Mouse (Mus musculus) layer of hippocampus, adult 9-10 months (tissue): ENCODE data around the gene Prtn3.

ENCODE experiments used
- DNase-seq: peaks from one replicate; pipeline ENCODE4 v3.0.0; 2022; ENCODE audit warnings: low spot score

Gene Prtn3

DNA sequence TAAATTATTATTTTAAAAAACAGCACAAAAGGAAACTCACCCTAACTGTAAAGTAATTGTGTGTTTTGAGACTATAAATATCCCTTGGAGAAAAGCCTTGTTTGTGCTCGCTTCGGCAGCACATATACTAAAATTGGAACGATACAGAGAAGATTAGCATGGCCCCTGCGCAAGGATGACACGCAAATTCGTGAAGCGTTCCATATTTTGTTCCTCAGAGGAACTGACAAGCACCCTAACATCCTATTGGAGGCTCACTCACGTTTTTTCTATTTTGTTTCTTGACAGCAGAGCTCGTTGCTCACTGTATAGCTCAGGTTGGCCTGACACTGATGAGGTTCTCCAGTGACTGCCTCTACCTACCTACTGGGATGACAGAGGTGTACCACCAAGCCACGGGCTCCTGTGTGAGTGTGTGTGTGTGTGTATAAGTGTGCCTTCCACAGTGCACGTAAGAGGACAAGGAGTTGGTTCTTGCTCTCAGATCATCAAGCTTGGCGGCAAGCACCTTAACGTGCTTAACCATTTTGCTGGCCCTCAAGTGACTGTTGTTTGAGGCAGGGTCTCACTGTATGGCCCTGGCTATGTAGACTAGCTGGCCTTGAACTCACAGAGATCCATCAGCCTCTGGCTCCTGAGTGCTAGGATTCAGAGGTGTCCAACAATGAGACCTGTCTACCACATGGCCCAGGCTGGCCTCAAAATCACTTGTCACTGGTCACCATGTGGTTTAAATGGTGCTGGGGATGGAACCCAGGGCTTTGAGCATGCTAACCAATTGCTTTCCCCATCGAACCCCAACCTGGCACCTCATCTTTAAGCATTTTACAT lies 35.0 kb downstream of the Prtn3 start:
- peak; percentile 79 for DNase-seq

DNA sequence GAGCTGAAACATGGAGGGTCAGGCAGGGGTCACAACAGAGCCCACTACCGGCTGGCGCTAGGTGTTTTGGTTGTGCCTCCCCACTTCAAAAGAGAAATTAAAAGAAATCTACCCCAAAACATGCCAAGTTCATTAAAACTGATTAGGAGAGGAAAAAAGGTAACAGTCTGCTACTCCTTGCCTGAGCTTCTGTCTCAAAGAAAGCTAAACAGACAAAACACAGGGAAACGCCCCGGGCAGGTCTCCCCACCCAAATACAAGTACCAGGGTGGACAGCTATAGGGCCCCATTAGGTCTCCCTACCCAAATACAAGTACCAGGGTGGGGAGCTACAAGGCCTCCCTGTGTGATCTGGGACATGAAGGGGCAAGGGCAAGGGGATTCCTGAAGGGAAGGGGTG lies 36.3 kb downstream of the Prtn3 start, which contains the start of gene Gm26602:
Gm26602 (plus strand) TSS at position 301 of the 400 bp plus-strand sequence.
- DNase-seq, result no peak

DNA sequence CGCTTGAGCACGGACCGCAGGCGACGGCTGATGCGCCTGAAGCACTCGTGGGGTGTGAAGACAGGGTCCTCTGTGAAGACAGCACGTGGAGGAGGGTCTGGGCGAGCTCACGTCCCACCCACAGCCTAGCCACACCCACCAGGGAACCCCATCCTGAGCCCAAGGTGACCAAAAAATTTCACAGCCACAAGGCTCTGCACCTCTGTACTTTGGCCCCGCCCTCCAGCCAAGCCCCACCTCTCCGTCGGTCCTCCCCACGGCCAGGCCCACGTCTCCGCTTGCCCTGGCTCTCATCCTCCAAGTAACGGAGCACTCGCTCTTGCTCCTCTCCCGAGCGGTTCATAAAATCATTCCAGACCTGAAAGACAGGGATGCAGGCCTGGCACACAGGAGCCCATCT lies 38.1 kb downstream of the Prtn3 start:
- DNase-seq, result no peak

DNA sequence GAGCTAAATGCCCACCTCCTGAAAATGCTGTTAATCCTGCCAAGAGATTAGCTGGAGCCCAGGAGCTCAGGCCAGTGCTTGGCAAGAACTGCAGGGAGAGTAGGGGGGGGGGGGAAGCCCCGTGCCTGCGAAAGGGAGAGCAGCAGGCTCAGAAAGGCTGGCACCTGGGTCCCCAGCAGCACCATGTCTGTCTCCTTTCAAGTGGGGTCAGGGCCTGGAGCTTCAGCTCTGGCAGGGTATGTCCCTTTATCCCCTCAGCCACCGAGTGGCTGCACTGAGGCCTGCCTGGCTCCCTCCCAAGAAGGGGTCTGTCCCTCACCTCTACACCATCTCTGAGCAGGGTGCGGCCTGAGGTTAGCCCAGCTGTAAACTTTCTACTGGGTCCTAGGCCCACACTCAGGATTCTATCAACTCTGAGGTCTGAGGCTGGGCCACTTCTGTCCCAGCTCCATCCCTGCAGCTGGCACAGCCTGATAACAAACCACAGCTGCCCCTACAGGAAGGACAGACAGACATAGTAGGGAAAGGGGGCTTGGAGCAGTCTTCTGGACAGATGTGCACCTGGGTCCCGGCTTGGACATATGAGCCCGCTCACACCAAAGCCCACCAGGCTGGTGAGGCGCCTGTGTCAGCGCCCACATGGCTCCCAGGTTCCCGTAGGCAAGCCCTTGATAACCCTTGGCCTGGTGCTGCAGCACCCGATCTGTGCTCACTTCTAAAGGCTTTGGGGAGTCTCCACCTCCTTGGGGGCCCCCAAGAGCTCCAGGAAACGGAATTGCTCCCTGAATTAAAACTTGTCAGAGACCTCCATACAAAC lies 40.1 kb downstream of the Prtn3 start:
- no peak for DNase-seq

DNA sequence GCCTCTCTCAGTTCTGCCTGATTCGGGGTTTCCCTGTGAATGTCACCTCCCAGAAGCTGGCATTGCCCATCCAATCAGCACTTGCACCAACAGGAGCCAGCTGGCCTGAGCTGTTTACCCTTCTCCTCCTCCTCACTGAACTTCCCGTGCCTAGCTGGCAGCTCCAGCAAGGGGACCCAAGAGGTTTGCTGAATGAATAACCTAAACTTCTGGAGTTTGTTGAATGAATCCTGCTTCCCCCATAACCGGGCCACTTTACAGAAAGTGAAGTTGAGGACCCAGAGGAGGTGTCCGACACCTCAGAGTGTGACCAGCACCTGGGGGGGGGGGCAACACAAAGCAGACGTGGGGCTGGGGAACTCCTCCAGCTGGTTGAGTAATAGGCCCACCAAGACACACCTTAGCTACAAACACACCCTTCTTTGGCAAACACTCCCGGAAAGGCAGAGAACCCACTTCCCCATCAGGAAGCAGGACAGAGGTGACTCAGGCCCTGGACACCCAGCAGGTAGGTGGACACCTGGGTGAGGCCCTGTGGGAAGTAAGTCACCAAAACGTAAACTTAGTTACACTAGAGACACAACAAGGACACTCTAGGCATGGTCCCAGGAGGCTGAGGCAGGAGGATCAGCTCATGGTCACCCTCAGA lies 40.8 kb downstream of the Prtn3 start:
- no peak for DNase-seq

DNA sequence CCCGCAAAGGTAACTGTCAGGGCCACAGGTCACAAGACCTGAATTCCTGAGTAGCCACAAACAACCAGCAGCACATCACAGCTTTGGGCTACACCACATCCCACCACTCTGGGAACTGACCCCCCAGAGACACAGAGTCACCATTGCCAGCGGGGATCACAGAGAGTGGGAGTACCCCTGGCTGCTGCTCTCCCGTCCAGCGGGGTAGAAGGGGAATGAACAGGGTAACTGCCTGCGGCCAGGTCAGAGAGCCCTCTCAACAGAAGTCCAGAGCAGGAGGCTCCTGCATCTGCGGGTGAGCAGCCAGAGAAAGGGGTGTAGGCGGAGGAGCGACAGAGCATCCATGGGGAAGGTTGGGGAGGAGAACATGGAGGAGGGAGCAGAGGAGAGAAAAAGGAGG lies 41.8 kb downstream of the Prtn3 start:
- no peak for DNase-seq

DNA sequence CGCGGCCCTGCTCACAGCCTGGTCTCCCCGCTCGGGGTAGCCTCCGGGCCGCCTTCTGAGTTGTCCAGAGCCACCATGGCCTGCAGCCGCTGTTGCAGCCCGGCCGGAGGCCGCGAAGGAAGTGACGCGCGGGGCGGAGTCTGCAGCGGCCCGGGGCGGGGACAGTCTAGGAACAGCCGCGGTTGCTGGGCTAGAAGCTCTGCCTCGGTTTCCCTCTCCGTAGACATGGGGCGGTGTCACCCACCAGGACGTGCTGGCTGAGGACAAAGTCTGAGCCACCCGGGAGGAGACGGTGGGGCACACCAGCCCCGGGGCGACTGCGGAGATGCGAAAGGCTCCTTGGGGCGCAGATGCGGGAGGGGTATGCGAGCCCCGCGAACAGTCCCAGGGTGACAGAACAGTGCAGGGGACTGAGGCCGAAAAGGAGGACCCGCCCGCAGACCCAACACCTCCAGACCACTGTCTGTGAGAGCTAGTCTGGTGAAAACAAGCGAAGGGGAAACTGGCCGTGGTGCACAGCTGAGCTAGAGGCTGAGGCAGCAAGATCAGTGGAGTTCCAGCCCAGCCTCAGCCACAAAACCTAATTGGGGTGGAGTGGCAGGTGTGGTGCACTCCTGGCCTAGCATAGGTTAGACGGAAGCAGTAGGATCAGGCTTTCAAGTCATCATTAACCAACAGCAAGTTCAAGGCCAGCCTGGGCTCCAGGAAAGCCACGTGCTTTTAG lies 42.7 kb downstream of the Prtn3 start, which contains the start of gene Kiss1r:
Kiss1r (plus strand) TSS at position 164 of the 724 bp plus-strand sequence.
- DNase-seq, result peak; percentile 42

DNA sequence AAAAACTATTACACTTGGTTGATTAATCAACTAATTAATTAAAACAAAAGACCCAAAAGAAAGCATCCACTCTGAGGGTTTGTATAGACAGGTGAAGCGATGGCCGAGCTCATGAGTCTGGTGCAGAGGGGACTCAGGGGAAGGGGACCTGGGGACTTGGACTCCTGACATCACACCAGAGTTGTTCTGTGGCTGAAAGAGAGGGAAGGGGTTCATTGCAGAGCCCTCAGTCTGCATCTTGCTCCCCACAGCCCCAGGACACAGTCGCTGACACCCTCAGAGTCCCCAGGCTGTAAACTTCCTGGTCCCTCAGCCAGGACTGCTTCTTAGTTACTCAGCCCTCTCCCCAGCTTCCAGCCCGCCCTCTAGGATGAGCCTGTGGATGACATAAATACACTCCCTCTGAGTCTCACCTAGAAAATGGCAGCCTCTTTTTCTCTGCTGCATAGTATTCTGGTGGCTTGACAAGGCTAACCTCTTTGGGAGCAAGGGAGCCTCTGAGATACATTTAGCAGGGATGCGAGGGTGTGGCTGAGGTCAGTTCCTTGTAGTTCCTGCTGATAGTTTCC lies 43.3 kb downstream of the Prtn3 start:
- no peak for DNase-seq

DNA sequence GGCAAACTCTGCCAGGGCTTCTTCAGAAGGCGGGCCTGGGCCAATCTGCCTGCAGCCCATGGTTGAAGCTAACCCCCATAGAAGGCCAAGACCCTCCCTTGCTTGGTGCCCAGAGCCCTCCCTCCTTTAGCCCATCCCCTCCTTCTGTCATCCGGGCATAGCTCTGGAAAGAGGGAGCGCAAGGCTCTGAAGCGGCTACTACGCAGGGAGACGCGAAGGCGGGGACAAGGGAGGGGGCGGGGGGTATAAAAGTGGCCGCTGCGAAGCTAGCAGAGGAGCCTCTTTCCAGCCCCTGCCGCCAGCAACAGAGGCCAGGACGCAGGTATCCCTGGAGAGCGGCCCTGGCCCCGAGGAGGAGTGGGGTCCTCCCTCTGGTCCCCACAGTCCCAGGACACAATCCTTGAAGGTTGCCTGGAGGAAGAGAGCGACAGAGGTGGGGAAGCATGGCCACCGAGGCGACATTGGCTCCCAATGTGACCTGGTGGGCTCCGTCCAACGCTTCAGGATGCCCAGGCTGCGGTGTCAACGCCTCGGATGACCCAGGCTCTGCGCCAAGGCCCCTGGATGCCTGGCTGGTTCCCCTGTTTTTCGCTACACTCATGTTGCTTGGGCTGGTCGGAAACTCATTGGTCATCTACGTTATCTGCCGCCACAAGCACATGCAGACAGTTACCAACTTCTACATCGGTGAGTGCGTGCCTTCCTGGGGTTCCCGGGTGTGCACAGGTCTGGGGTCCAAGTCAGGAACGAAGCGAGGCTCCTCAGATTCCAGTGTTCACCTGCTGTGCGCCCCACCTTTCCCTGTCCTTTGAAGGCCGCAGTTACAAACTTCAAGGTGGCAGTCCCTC lies 44.2 kb downstream of the Prtn3 start:
- no peak for DNase-seq

DNA sequence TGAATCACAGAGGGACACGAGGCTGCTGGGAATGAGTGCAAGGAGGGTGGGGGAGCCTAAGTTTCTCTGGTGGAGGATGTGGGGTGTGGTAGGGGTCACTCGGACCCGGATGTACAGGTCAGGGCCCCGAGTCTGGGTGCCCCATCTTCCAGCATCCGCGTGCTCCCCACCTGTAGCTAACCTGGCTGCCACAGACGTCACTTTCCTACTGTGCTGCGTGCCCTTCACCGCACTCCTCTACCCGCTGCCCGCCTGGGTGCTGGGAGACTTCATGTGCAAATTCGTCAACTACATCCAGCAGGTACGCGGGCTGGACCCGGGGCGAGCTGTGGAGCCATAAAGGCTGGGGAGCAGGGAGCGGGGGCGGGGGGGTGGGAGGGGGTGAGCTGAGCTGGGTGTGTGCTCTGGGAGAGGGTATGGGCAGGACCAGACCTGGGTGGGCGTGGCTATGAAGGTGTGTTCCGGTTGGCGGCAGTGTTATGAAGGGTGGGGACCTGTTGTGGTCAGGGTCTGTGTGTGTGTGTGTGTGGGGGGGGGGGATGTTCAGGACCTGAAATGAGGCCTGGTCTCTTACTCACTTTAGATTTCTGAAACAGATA lies 45.1 kb downstream of the Prtn3 start:
- DNase-seq, result no peak

DNA sequence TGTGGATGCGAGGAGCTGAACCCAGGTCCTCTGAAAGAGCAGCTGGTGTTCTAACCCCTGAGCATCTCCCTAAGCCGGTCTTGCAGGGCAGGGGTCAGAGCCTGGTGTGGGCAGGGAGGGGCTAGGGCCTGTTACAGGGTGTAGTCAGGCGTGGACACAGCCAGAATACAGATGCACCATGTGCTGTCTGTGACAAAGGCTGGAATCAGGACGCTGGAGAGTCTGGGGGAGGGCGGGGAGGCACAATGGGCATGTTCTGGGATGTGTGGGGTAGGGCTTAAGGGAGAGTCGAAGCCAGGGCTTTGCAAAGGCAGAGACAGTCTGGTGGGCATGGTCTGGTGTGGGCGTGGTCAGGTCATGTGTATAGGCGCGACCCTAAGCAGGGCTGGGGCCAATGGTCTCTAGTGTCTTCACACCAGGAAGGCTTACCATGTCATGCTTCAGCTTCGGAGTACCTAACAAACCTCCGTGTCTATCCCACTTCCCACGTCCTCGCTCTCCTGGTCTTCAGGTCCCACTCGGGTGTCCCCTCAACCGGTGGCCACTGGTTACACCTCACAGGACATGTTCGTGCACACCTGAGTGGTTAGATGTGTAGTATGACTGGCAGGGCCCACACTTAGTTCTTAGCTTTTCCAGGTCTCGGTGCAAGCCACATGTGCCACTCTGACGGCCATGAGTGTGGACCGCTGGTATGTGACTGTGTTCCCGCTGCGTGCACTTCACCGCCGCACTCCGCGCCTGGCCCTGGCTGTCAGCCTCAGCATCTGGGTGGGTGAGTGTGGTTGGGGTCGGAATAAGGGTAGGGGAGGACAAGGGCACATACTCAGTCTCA lies 46.0 kb downstream of the Prtn3 start:
- no peak for DNase-seq

DNA sequence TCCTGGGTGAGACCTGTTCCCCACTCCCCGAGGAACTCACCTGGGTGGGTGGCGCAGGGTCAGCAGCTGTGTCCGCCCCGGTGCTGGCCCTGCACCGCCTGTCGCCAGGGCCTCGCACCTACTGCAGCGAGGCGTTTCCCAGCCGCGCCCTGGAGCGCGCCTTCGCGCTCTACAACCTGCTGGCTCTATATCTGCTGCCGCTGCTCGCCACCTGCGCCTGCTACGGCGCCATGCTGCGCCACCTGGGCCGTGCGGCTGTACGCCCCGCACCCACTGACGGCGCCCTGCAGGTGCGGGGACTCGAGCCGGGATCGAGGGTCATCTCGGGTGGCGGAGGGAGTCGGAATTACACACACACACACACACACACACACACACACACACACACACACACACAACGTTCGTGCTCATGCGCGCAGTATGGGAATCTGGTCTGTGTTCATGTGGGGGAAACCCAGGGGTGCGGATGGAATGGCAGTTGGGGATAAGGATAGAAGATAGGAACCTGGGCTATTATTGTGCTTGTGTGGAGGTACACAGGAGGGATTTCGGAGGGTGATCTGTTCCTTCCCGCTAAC lies 46.8 kb downstream of the Prtn3 start, which contains the start of gene R3hdm4:
R3hdm4 (minus strand) TSS at position 251 of the 578 bp plus-strand sequence.
- DNase-seq, result no peak

DNA sequence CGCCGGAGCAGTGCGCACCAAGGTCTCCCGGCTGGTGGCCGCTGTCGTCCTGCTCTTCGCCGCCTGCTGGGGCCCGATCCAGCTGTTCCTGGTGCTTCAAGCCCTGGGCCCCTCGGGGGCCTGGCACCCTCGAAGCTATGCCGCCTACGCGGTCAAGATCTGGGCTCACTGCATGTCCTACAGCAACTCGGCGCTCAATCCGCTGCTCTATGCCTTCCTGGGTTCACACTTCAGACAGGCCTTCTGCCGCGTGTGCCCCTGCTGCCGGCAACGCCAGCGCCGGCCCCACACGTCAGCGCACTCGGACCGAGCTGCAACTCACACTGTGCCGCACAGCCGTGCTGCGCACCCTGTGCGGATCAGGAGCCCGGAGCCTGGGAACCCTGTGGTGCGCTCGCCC lies 47.3 kb downstream of the Prtn3 start:
- no peak for DNase-seq

DNA sequence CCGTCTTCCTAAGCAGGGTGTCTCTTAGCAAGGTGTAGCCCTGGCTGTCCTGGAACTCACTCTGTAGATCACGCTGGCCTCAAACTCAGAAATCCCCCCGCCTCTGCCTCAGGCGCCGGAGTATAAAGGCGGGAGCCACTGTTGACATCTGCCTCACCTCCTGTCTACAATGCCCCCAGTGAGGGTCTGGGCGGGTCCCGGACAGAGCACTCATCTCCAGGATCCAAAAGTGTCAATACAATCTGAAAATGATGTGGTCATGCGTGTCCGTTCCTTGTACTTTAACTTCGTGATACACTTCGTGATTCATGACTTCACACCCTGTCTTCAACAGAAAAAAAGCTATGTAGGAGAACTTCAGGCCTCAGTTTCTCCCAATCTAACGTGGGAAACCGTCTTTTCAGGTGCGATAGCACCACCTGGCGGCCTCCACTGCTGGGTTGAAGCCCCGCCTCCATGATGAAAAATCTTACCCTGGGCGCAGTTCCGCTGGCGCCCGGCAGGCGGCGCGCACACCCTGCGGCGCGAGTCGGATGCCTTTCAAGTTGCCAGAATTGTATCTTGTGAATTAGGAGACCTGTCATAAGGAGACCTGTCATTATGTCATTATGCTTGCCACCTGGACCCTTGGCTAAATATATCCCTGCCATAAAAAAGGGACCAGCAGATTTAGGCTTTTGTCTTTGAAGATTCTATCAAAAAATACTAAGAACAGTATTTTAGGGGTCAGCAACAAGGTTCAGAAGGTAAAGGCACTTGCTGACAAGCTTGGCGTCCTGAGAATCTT lies 50.9 kb downstream of the Prtn3 start:
- peak; percentile 97 for DNase-seq

DNA sequence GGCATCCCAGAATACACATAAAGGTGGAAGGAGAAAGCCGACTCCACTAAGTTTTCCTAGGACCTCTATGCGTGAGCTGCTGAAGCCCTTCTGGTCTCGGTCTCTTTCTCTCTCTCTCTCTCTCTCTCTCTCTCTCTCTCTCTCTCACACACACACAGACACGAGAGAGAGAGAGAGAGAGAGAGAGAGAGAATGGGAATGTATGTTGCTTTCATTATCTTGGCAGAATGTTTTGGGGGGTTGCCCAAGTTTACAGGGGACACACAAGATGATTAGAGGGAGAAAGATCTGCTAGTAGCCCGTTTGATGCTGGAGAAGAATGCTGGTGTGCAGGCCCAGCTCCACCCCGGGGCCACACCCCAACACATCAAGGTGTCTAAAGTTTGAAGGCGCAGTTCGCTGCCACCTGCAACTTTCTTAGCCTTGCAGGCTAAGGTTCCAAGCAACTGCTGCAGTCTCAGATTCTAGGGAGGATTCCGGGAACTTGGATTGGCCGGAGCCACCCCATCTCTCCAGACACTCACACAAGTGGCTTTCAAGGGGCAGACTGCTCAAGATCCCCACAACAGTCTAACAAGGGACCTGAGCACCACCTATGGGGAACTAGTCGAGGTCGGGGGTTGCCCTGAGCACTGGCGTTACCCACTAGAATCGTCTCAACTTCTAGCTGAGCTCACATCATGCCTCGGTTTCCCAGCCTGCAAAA lies 51.7 kb downstream of the Prtn3 start:
- no peak for DNase-seq

DNA sequence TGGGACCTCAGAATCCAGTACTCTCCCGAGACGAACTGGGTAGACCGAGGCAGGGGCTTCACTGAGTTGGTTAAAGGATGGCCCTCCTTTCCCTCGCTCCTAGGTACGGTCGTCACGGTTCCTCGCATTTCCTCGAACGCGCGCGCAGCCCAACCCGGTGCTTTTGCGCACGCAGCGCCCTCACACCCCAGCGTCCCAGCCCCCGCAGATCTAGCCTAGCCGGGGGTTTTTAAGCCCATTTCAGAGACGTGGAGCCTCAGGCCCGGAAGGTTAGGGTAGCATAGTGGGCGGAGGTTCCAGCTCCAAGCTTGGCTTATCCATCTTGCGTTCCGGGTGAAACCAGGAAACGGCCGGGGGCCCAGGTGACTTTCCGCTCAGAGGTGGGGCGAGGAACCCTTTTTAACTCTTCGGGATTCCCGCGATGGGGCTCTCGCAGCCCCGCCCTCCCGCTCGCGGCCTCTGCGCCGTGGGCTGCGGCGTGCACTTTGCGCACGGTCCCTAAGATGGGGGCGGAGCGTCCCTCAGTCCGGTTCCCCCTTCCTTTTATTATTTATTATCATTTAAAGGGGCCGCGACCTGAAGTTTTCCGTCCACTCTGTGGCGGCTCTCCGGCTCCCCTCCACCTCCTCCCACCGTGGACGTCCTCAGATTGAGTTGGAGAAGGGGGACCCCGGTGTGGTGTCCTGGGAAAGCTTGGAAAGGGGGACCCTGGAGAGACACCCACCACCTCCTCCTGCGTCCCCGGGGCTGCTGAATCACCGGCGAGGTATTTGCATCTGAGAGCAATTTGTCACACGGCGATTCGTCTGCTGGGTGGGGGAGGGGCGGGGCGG lies 52.4 kb downstream of the Prtn3 start, which contains the start of gene Arid3a:
Arid3a (plus strand) TSS at position 553 of the 833 bp plus-strand sequence.
- peak; percentile 68 for DNase-seq
